Mouse (Mus musculus) forebrain, postnatal 0 days (tissue): ENCODE results near the gene Mgat5. TPM values are rescaled to one million over a fixed set of nuclear protein-coding genes. Genes with fewer than 3 reads are reported as not detected.

Experiments
- ATAC-seq: fragments of 200-750 bp; cut with Nextera tagmentation; 2 replicates; pipeline ENCODE4 v1.8.0; 2017; ENCODE audit warnings: mild to moderate bottlenecking, moderate library complexity
- DNase-seq: peaks from one replicate; pipeline ENCODE4 v3.0.0-alpha.2; 2015
- H3K27ac ChIP-seq: fragments of 300-500 bp; sonication (generic); 2 replicates; pipeline ENCODE4 v1.5.1; 2014; ENCODE audit warnings: low read depth, mild to moderate bottlenecking, antibody characterized with exemption, low read length, moderate library complexity, mixed read lengths
- H3K27me3 ChIP-seq: fragments of 300-500 bp; sonication (generic); 2 replicates; pipeline ENCODE4 v1.6.1; 2014; ENCODE audit warnings: mild to moderate bottlenecking, low read length, mixed read lengths; ENCODE audit not compliant: insufficient read depth
- H3K36me3 ChIP-seq: fragments of 300-500 bp; sonication (generic); 2 replicates; pipeline ENCODE4 v1.6.1; 2014; ENCODE audit warnings: mild to moderate bottlenecking, moderate library complexity; ENCODE audit not compliant: insufficient read depth
- H3K4me1 ChIP-seq: fragments of 300-500 bp; sonication (generic); 2 replicates; pipeline ENCODE4 v1.6.1; 2014; ENCODE audit warnings: antibody characterized with exemption; ENCODE audit not compliant: insufficient read depth
- H3K4me2 ChIP-seq: fragments of 300-500 bp; sonication (generic); 2 replicates; pipeline ENCODE4 v1.6.1; 2014; ENCODE audit warnings: low read depth, mild to moderate bottlenecking, moderate library complexity
- H3K4me3 ChIP-seq: fragments of 300-500 bp; sonication (generic); 2 replicates; pipeline ENCODE4 v1.5.1; 2014; ENCODE audit warnings: low read depth, low read length, mixed read lengths
- H3K9ac ChIP-seq: fragments of 300-500 bp; sonication (generic); 2 replicates; pipeline ENCODE4 v1.6.1; 2014; ENCODE audit warnings: mild to moderate bottlenecking
- H3K9me3 ChIP-seq: fragments of 300-500 bp; sonication (generic); 2 replicates; pipeline ENCODE4 v1.6.1; 2016; ENCODE audit warnings: low read length
- CTCF ChIP-seq: sonication (generic); IDR thresholded peaks from 2 replicates; pipeline ENCODE4 v1.5.1; 2016; ENCODE audit warnings: antibody characterized with exemption, control low read depth, low read depth
- WGBS: fragments of 180-500 bp; shearing (Covaris S2); extraction: QIAGEN DNeasy Blood & Tissue Kit; methylation state at CpG from one replicate; pipeline ENCODE4 v1.1.7; 2014; 5-methylcytosine and 5-hydroxymethylcytosine counted together
- polyA plus RNA-seq: library from polyadenylated mRNA; unstranded; fragments of >200 nt; fragmentation: Nextera tagmentation; extraction: Ambion mirVana; gene quantifications from 2 replicates; pipeline ENCODE4 v1.2.1, GENCODE M21; 2015
- total RNA-seq: library from RNA; depleted of rRNA; stranded (reverse); fragments of >200 nt; gene quantifications from 2 replicates; pipeline ENCODE4 v1.2.3, GENCODE M21; 2014

Gene Mgat5
- total and polyA plus RNA-seq, 2 experiments from 2014 or later: 9.3 to 42.9 TPM

GRCm38 (mm10) chr1:127513664-127514063 is 308.8 kb downstream of the Mgat5 start:
- Histone ChIP-seq H3K9me3 (no peaks in the 10 kb centered on the region), H3K4me2 (no peak overlapping the region), H3K9ac (no peak overlapping the region), H3K27me3 (no peaks in the 10 kb centered on the region), H3K36me3 (no peaks in the 10 kb centered on the region), H3K27ac (no peak overlapping the region), H3K4me1 (no peaks in the 10 kb centered on the region), H3K4me3 (no peak overlapping the region)
- DNase-seq (no peak), ATAC-seq (no peak)
- no peak for TF ChIP-seq CTCF
- 89% methylated on average over 3 of the region's 3 CpGs for WGBS

GRCm38 (mm10) chr1:127514479-127514878 is 309.7 kb downstream of the Mgat5 start:
- no peak overlapping the region for H3K4me2 ChIP-seq
- WGBS: 77% methylated on average over 3 of the region's 3 CpGs

DNA sequence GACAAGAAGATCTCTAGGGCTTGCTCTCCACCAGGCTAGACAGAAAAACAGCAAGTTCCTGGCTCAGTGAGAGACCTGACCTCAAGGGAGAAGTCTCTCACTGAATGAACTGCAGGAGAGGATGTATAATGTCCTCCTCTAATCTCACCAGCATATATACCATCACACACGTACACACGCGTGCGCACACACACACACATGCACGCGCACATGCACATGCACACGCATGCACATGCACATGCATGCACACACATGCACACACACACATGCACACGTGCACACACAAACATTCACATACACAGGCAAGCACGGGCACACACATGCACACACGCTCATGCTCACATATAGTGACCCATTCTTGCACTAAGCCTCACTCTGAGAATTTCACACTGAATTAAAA is 310.1 kb downstream of the Mgat5 start:
- Histone ChIP-seq H3K4me2 (no peak overlapping the region), H3K27ac (no peak overlapping the region), H3K9me3 (no peaks in the 10 kb centered on the region), H3K9ac (no peak overlapping the region), H3K4me3 (no peak overlapping the region), H3K4me1 (no peaks in the 10 kb centered on the region), H3K27me3 (no peaks in the 10 kb centered on the region), H3K36me3 (no peaks in the 10 kb centered on the region)
- 96% methylated on average over 10 of the region's 10 CpGs for WGBS
- DNase-seq (no peak), ATAC-seq (no peak)
- TF ChIP-seq CTCF: no peak

More at GRCm38 (mm10) chr1:127514479-127514878, 309.7 kb downstream of the Mgat5 start:
- no peaks in the 10 kb centered on the region for H3K9me3 ChIP-seq
- no peaks in the 10 kb centered on the region for H3K36me3 ChIP-seq
- ATAC-seq: no peak
- no peaks in the 10 kb centered on the region for H3K27me3 ChIP-seq
- no peak overlapping the region for H3K27ac ChIP-seq
- H3K4me1 ChIP-seq: no peaks in the 10 kb centered on the region
- TF ChIP-seq CTCF: no peak
- no peak overlapping the region for H3K9ac ChIP-seq
- no peak for DNase-seq
- no peak overlapping the region for H3K4me3 ChIP-seq

GRCm38 (mm10) chr1:127523364-127523763 is 318.5 kb downstream of the Mgat5 start:
- ATAC-seq: no peak
- Histone ChIP-seq H3K4me2 (no peak overlapping the region), H3K27me3 (no peaks in the 10 kb centered on the region), H3K9ac (no peak overlapping the region), H3K36me3 (no peaks in the 10 kb centered on the region), H3K4me1 (no peaks in the 10 kb centered on the region), H3K27ac (no peak overlapping the region), H3K4me3 (no peak overlapping the region), H3K9me3 (no peaks in the 10 kb centered on the region)
- 84% methylated on average over 8 of the region's 8 CpGs for WGBS
- TF ChIP-seq CTCF: no peak
- no peak for DNase-seq

DNA sequence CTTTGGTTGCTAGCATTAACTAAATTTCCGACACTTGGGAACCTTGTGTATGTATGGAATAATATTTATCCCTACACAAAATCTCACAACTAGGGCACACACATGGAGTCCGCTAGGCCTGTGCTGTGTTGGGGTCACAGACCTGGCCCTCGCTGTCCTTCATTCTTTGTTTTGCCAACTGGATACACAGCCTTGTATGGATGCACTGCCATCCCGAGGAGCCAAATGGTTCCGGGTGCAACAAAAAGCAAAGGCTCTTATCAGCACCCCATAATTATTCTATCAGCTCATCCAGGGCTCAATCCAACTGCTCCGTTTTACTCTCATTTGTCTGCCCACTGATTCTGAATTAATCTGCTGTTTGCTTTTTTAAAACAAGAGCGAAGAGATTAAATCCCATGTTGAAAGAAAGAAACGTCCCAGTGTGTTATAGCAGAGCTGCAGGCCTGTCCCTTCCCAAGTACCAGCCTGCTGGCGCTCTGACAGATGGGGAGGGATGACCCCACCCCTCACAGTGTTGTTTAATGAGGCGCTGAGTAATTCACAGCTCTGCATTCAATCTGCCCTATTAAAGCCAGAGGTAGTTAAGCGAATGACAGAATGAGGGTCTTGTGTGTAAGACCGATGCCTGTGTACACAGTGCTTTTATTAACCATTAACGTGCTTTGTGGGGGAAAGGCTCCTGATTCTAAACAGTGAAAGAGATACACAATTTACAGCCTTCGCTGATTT is 326.2 kb downstream of the Mgat5 start:
- DNase-seq (peak; percentile 80), ATAC-seq (peak; percentile 87)
- H3K4me3 ChIP-seq: no peak overlapping the region
- H3K27me3 ChIP-seq: peaks cover 11% of the 10 kb centered on the region
- H3K4me1 ChIP-seq: 0 out of 2 replicates have a peak, but pooled peaks cover 9% of the 10 kb centered on the region
- H3K27ac ChIP-seq: 0 out of 2 replicates have a peak overlapping the region, but pooled peaks have one; percentile 45
- peak overlapping the region; percentile 10; the same call in 1 of the 2 replicates for H3K4me2 ChIP-seq
- 13% methylated on average over 14 of the region's 14 CpGs for WGBS
- no peaks in the 10 kb centered on the region for H3K36me3 ChIP-seq
- H3K9me3 ChIP-seq: no peaks in the 10 kb centered on the region
- no peak for TF ChIP-seq CTCF
- H3K9ac ChIP-seq: 0 out of 2 replicates have a peak overlapping the region, but pooled peaks have one; percentile 28

- no peak for ATAC-seq
- Histone ChIP-seq H3K4me1 (0 out of 2 replicates have a peak, but pooled peaks cover 15% of the 10 kb centered on the region), H3K27me3 (peaks cover 11% of the 10 kb centered on the region), H3K36me3 (no peaks in the 10 kb centered on the region), H3K4me2 (0 out of 2 replicates have a peak overlapping the region, but pooled peaks have one; percentile 10), H3K4me3 (no peak overlapping the region), H3K9ac (no peak overlapping the region), H3K9me3 (no peaks in the 10 kb centered on the region), H3K27ac (no peak overlapping the region)
- DNase-seq: no peak
- 50% methylated on average over 5 of the region's 5 CpGs for WGBS
- TF ChIP-seq CTCF: no peak
These were observed 326.9 kb downstream of the Mgat5 start for GRCm38 (mm10) chr1:127531723-127532122.

- Histone ChIP-seq H3K4me1 (peaks cover 13% of the 10 kb centered on the region), H3K9me3 (no peaks in the 10 kb centered on the region), H3K4me2 (peak overlapping the region; percentile 51; the same call in 1 of the 2 replicates), H3K27me3 (peaks cover 11% of the 10 kb centered on the region), H3K9ac (no peak overlapping the region), H3K36me3 (no peaks in the 10 kb centered on the region), H3K4me3 (no peak overlapping the region), H3K27ac (no peak overlapping the region)
- DNase-seq: no peak
- no peak for TF ChIP-seq CTCF
- no peak for ATAC-seq
- 36% methylated on average over 5 of the region's 5 CpGs for WGBS
These were observed 331.6 kb downstream of the Mgat5 start for GRCm38 (mm10) chr1:127536448-127536847.
